Mouse (Mus musculus): ENCODE results near the gene Exoc5.

DNA sequence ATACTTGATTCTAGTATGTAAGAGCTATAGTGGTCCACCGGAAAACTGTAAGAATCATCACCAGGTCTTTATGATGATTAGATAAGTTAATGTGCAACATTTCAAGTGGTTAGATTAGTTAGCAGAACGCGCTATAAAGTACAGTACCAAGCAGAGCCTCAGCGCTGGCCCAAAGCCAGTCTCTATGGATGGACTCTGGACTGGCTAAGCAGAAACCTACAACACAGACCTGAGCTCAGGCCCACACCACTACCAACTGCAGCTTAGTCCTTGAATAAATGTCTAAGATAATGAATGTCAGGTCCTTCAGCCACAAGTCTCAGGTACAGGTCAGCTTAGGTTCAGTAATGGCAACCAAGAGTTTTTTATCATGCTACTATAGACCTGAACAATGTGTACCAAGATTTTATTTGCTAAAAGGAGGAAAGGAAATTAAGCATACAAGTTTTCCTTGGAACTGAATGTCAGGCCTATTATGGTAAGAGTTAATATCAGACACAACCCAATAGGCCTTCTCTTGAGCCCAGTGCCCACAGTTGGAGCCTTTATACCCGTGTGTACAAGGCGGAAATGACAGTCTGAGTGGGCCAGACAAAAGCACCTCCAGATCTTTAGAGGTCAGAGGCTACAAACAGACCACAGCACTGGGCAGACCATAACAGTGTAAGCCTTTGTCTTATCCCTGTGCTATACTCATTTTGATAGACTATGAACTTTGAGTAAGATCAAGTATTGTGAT lies 39.2 kb downstream of the Exoc5 start:
- TF ChIP-seq CTCF (IDR thresholded peaks at IDR 0.05; ENCODE audit: low read depth, low read length) (no peak), POLR2A (IDR thresholded peaks at IDR 0.05; ENCODE audit: extremely low read depth, insufficient read depth, low read length) (no peak)
